Mouse (Mus musculus): ENCODE measurements around the gene Edn2. TPM values are rescaled to one million over a fixed set of nuclear protein-coding genes. Genes with fewer than 3 reads are reported as not detected.
A peak's percentile ranks its signal among the peaks of the same experiment; 100 is the strongest.

The Edn2 gene
- polyA plus RNA-seq, 1 experiment: 32.1 TPM

DNA sequence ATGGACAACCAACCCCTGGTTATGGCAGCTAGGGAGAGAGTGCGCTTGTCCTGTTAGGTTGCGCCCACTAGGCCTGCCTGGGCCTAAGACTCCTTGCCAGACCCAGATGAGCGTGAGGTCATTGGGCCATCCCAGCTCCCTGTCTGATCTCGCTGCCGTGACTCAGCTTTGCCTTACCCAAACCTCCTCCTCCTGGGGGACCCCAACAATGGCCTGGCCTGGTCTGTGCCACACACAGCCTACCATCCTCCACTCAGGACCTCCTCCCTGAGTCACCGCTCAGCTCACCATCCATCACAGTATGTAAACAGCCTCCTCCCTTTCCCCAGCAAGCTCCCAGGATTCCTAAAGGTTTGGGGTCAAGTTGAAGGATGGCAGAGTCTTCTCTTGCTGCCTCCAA is 9.1 kb upstream of the Edn2 start:
- WGBS: 89% methylated on average over 6 of the region's 6 CpGs
- no peak for DNase-seq (ENCODE audit: low read depth, low spot score)

DNA sequence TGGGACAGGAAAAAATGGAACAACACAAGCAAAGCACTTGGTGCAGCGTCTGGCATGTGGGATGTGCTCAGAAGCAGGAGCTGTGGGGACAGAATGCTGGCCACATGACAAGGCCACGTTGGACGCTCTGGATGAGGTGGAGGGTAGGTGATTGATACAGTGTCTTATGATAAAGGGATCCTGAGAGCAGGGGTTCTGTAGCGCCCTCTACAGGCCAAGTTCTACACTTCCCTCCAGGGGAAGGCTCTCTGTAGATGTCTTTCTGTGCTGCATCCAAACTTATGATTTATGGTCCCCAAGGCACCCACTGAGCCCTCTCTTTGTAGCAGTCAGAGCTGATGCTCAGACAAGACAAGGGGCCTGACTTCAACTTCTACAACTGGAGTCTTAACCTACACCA is 8.4 kb upstream of the Edn2 start:
- WGBS: 71% methylated on average over 4 of the region's 4 CpGs
- DNase-seq (ENCODE audit: low read depth, low spot score): no peak

DNA sequence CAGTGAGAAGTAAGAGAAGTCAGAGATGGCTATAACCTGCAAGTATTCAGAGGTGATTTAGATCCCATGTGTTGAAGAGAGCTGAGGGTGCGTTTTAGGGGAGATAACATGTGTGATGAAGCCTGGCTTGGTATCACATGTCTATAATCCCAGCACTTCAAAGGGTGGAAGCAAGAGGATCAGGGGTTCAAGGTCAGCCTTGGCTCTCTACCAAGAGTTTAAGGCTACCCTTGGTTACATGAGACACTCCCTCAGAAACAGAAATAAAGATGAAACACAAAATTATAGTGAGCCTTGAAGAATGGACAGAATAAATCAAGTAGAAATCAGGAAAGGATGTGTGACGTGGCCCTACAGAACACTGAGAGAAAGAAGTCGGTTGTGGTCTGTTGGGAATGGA is 7.3 kb upstream of the Edn2 start:
- no peak for DNase-seq (ENCODE audit: low read depth, low spot score)
- WGBS: 78% methylated on average over 3 of the region's 3 CpGs

DNA sequence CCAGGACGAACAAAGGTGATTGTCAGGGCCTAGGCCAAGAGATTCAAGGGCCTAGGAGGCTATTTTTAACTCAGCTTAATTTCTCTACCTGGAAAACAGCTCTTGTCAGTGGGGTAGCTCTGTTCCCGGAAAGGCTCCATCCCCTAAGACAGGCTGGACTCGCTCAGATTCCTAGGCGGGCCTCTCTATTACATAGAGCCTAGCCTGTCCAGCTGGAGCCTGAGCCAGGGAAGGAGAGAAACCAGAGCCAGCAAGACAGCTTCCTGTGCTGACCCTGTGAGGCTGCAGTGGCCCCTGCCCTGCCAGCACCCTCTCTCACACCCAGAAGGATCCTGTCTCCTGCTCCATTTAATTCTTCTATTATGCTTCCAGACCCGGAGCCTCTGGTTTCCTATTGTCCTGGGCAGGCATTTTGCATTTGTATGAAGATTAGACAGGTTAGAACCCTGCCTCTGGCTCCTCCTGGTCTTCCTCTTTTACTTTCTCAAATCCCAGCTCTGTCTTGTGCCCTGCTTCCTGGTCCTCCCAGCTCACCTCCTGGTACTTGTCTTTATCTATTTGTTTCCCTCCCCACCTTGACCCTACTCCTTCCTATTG is 2.2 kb upstream of the Edn2 start:
- no peak for DNase-seq (ENCODE audit: low read depth, low spot score)
- 72% methylated on average over 5 of the region's 5 CpGs for WGBS

DNA sequence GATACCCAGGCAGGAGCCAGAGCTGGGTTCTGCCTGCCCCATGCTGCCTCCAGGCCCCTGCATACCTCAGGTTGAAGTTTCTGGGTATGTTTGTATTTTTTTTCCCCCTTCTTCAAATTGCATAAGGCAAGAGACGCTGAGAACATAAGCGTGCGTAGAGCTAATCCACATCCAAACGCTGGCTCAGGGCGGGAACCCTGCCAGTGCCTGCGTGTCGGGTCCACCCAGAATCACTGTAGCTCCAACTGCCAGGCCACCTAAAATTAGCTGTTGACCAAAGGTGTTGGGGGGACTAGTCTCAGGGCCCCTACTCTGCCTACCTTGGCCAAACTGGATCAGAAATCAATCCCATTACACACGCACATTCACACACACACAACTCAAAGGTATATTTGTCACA is 1.6 kb downstream of the Edn2 start:
- DNase-seq (ENCODE audit: low read depth, low spot score): no peak
- 25% methylated on average over 8 of the region's 8 CpGs for WGBS

DNA sequence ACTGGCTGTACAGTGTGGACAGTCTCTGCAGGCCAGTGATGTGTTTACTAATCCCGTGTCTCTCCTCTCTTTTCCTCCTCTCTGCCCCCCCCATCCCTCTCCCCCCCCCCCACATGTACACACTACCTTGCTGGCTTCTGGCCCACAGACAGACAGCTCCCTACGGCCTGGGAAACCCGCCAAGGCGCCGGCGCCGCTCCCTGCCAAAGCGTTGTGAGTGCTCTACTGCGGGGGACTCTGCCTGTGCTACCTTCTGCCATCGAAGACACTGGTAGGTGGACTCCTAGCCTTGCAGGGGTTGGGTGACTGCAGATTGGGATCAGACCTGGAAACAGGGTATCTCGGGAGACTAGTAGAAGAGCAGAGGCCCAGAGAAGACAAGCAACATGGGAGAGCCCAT is 2.2 kb downstream of the Edn2 start:
- WGBS: 10% methylated on average over 11 of the region's 11 CpGs
- DNase-seq (ENCODE audit: low read depth, low spot score): no peak

DNA sequence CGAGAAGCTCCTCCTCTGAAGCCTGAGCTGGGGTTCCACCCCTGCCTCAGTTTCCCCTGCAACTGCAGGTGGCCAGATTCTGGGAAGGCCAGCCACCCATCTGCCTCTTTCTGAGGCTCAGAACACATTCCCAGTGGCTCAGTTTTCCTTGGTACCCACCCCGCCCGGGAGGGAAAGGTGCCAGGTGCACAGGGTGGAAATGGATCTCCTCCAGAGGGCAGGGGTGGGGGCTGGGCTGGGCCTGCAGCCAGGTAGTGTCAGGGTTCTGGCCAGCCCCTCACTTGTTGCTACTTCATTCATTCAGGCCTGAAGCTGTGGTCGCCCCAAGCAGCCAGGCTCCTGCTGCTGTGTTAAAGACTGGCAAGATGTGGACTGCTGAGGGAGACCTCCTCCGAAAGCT is 3.3 kb downstream of the Edn2 start:
- 63% methylated on average over 5 of the region's 5 CpGs for WGBS
- no peak for DNase-seq (ENCODE audit: low read depth, low spot score)

DNA sequence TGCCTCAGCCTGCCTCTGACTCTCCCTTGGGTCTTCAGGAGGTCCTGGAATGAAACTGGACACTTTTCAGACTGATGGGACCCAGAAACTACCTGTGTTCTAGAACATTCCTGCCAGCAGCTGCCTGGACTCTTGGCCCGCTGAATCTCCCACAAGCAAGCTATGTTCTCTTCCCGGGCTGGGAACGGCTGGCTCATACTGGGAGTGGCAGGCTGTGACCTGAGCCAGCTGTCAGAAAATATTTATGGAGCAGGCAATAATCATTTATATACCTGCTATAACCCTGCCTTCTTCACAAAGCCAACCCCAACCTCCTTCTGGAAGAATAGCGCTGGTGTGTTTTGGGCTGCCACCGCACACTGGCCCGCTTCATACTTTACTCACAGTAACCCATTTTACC is 6.8 kb downstream of the Edn2 start:
- WGBS: 26% methylated on average over 6 of the region's 6 CpGs

DNA sequence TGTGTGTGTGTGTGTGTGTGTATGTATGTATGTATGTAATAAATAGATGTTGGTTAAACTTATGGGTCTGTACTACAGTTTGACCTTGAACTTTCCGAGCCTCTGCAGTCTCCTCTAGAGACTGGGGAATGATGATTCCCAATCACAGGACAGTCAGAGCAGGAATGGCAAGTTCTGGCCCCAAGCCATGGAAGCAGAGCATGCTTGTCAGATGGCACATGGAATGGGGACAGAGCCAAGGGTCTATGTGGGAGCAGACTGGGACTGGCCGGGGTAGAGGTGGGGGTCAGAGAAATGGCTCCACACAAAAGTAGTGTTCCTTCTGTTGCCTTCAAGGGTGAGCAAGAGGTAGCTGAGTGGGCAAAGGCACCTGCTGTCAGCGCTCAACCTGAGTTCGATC is 7.3 kb downstream of the Edn2 start:
- 75% methylated on average over 4 of the region's 4 CpGs for WGBS
- DNase-seq (ENCODE audit: low read depth, low spot score): no peak

More for the DNA sequence above, 6.8 kb downstream of the Edn2 start:
- DNase-seq (ENCODE audit: low read depth, low spot score): no peak

DNA sequence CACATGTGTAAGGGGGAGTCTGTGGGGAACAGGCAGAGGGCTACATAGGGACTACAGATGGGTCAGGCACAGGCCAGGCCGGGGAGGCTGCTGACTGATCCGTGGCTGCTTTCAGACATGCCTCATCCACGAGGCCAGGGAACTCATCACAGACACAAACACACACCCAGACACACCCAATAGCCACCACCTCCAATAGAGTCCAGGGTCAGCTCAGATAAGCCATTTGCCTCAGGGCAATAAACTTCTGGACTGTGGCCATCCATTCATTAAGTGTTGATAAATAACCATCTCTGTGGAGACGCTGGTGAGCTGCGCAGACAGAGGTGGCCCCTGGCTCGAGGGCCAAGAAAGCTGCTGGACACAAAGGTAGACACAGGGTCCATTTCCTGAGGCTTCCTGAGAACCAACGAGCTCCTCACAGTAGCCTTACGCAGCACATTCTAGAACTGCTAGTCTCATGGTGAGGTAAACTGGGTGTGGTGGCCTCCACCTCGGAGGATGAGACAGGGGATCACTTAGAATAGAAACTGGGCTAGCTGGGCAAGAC is 9.5 kb downstream of the Edn2 start:
- no peak for DNase-seq (ENCODE audit: low read depth, low spot score)
- 20% methylated on average over 9 of the region's 9 CpGs for WGBS

DNA sequence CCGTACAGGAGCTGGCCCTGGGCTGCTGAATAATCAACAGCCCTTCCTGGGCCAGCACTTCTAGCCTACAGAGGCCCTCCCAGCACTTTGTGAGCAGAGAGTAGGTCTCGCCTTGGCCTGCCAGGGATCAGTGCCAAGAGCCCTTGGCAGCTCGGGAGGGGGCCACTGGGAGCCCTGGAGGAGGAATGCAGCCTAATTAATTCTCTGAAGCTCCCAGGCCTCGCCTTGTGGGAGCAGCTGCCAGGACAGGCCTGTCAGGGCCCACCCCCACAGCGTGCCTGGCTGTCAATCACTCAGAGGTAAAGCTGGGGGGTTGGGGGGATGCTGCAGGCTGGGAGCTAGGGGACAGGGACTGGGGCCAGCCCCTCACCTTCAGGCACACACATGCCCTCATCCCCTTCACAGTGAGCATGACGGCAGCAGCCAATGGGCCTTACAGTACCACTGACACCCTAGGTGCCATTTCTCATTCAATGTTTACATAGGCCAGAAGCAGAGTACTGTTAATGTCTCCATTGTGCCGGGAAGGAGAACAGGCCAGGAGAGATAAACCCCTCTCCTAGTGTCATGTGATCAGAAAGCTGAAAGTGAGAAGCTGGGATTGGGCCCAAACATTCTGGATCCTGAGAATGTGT is 11.2 kb downstream of the Edn2 start:
- WGBS: 28% methylated on average over 7 of the region's 7 CpGs
- DNase-seq (ENCODE audit: low read depth, low spot score): no peak

DNA sequence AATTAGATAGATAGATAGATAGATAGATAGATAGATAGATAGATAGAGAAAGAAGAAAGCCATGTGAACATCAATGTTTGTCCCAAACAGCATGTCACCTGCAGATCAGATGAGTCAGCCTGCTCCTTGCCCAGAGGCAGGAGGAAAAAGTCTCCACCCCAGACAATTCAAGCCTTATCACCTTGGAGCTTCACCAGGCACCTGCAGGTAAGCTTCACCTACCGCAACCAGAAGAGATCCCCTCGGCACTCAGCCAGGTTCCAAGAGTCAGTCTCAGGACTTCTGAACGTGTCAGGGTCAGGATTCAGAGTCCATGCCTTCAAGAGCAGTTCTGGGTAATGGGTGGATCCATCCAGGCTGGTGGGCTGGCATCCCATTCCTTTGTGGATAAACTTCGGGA is 18.1 kb downstream of the Edn2 start:
- peak; percentile 75 for DNase-seq (ENCODE audit: low read depth, low spot score)
- 35% methylated on average over 4 of the region's 4 CpGs for WGBS

DNA sequence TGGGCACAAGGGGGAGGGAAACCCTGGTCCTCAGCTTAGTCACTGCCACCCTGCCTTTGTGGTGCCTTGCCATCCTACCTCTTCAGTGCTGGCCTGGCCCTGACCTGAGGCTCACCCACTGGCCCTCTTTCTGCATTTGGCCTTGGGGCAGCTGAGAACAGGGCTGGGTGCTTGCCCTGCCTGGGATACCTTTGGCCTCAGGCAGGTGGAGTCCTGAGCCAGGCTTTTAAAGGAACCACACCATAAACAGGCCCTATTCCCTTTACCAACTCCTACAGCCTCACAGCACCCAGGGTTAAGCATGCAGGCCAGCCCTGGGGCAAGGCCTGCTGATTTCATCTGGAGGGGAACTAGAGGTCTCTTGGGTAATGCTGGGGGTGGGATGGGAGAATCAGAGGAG is 19.5 kb downstream of the Edn2 start:
- DNase-seq (ENCODE audit: low read depth, low spot score): no peak

DNA sequence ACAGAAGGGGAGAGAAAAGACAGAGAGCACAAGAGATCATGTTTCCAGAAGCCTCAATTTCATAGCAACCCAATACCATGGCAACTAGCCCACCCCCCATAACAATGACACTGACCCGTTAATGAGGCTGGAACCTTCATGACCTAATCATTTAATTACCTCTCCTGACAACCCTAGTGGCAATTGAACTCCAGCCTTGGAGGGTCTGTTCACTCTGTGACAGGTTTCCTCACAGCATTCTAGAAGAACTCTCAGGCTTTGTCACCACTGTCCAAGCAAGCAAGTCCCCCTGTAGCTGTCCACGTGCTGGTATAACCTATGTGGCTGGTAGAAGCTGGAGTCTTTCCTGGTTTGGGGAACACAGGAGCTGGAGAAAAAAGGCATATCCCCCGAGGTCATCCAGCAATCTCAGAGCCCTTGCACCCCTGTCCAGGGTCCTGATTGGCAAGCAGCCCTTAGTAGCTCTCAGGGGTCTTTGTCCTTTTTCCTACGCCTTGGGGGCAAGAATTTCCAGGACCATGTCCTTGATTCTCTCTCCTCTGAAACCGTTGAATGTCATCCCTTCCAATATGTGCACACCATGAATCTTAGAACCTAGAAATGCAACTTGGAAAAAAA is 23.5 kb downstream of the Edn2 start:
- WGBS: 46% methylated on average over 5 of the region's 5 CpGs
- DNase-seq (ENCODE audit: low read depth, low spot score): no peak

DNA sequence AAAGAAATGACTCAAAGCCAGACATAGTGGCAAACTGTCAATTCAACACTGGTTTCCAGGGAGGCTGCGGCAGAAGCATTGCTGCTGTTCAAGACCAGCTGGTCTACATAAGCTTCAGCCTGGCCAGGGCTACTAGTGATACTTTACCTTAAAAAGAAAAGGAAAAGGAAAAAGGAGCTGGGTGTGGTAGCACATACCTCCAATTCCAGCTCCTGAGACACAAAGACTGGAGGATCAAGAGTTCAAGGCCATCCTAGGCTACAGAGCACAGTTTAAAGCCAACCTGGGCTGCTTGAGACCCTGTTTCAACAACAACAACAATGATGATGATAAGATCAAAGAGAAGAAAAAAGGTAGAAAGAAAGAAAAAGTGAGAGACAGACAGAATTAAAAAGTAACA is 25.4 kb downstream of the Edn2 start:
- WGBS: 100% methylated on average over 1 of the region's 1 CpGs
- no peak for DNase-seq (ENCODE audit: low read depth, low spot score)

DNA sequence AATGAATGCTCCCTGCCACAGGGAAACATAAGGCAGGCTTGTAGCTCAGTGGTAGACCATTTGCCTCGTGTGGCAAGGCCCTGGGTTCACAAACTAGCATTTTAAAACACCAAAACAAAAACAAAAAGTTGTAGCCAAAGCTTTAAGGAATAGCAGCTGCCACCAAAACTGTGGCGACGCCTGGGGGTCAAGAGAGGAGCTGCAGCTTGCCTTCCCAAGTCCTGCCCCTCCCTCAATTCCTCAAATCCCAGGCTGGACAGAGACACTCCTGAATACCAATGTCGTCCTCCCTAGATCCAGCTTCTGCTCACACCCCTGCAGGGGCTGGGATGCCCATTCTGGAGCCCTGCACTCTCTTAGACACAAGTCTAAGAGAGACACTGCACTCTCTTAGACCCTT is 25.9 kb downstream of the Edn2 start:
- 46% methylated on average over 4 of the region's 4 CpGs for whole genome bisulfite sequencing
- no peak for DNase-seq (ENCODE audit: low read depth, low spot score)

DNA sequence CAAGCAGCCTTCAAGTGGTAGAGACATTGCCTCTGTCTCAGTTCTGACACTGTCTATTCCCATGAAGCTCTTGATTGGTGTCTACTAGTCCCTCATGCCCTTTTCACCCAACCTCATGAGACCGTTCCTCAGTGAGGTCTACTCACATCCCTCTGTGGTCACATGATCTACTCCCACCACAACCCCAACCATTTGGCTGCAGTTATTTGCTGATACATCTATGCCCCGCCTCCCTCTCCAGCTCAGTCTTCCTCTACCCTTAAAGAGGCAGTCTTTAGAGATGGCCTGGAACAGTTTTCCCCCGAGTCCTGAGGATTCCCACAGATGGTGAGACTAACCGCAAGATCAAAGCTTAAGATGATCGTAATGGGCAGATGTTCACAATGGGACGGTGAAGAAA is 27.2 kb downstream of the Edn2 start:
- 82% methylated on average over 6 of the region's 6 CpGs for WGBS
- no peak for DNase-seq (ENCODE audit: low read depth, low spot score)

DNA sequence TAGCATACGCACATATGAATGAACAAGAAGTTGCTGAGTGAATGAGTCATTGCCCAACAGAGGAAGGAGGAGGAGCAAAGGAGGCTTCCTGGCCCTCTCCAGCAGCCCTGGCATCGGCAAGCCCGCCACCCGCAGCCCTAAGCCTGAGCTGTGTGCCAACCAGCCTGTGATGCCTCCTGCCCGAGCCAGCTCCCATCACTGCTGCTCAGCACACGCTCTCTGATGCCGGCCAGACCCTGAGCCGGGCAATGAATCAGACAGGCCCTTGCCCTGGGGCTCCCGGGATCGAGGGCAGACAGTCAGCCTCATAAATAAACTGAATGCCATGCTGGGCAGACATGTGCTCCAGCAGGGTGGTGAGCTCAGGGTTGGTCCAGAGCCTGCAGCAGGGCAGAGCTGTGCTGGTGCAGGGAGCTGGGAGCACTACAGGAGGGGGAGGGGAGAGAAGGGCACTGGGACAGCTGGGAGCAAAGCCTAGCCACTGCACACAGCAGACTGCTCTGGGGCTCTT is 27.7 kb downstream of the Edn2 start:
- no peak for DNase-seq (ENCODE audit: low read depth, low spot score)

DNA sequence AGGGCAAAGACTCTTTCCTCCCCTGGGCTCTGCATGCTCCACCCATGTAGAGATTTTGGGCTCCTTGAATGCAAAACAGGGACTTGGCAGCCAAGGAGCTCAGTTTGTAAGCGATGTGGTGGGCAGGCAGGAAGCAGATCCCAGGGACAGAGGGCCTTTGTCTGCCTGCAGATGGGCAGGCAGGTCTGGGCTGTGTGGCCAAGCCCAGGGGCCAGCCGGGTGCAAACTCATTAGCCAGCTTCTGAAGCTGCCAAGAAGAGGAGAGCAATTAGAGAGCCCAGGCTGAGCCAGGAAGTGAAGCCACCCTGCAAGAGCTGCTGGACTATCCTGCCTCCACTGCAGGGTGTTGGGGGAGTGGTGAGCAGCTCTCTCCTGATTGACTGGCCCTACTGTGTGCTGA is 28.9 kb downstream of the Edn2 start:
- WGBS: 11% methylated on average over 2 of the region's 2 CpGs
- peak; percentile 58 for DNase-seq (ENCODE audit: low read depth, low spot score)

More for the DNA sequence above, 27.7 kb downstream of the Edn2 start:
- 10% methylated on average over 10 of the region's 10 CpGs for WGBS

DNA sequence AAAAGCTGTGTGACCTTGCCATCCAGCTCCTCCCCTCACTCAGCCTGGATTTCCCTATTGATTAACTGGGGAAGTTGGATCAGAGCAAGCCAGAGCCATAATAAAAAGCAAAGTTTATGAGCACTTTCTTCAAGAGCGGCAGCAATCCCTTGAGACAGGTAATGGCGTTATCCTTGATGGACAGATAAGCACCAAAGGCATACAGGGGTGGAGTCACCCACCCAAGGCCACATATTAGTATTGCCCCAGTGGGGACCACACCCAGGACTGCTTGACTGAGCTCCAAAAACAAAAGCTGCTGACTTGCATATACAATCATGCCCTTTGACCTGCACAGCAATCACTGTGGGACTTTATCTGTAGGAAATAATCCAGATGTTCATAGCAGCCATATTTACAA is 31.0 kb downstream of the Edn2 start:
- peak; percentile 92 for DNase-seq (ENCODE audit: low read depth, low spot score)
- WGBS: 26% methylated on average over 2 of the region's 2 CpGs

DNA sequence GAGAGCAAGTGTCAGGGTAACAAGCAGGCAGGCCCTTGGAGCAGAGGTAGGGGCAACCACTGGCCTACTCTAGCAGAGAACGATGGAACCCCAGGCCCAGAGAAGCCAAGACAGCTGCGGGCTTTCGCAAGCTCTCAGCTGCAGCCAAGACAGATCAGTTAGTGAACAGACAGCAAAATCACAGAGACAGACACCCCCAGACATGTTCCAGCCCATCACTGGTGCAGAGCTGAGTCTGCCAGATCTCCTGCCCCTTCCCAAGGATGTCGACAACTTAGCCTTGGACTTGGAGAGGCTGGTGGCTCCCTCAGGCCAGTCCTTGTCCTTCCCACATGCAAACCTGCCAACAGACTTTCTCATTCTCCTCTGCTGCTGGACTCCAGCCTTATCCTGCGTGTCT is 33.0 kb downstream of the Edn2 start:
- WGBS: 88% methylated on average over 5 of the region's 5 CpGs

More for the DNA sequence above, 33.0 kb downstream of the Edn2 start:
- no peak for DNase-seq (ENCODE audit: low read depth, low spot score)

All from large intestine, adult 2 months (tissue).